Mouse (Mus musculus) limb, embryonic 13.5 days (tissue): ENCODE data around the gene Prickle1. TPM values are rescaled to one million over a fixed set of nuclear protein-coding genes. Genes with fewer than 3 reads are reported as not detected.

ENCODE experiments used
- ATAC-seq: fragments of 200-750 bp; cut with Nextera tagmentation; 2 replicates; pipeline ENCODE4 v1.8.0; 2017; ENCODE audit warnings: low read depth, moderate number of reproducible peaks, moderate TSS enrichment; ENCODE audit not compliant: low FRiP score
- H3K27ac ChIP-seq: fragments of 300-500 bp; sonication (generic); 2 replicates; pipeline ENCODE4 v1.5.1; 2015; ENCODE audit warnings: inconsistent platforms, mild to moderate bottlenecking, moderate library complexity
- H3K27me3 ChIP-seq: fragments of 300-500 bp; sonication (generic); 2 replicates; pipeline ENCODE4 v1.6.1; 2015; ENCODE audit warnings: mild to moderate bottlenecking, inconsistent platforms
- H3K36me3 ChIP-seq: fragments of 300-500 bp; sonication (generic); 2 replicates; pipeline ENCODE4 v1.6.1; 2015; ENCODE audit warnings: inconsistent platforms, mild to moderate bottlenecking, moderate library complexity
- H3K4me1 ChIP-seq: fragments of 300-500 bp; sonication (generic); 2 replicates; pipeline ENCODE4 v1.6.1; 2015; ENCODE audit warnings: inconsistent platforms
- H3K4me2 ChIP-seq: fragments of 300-500 bp; sonication (generic); replicated peaks from 2 replicates; pipeline ENCODE4 v1.6.1; 2015; ENCODE audit warnings: inconsistent platforms, mild to moderate bottlenecking, moderate library complexity
- H3K4me3 ChIP-seq: fragments of 300-500 bp; sonication (generic); 2 replicates; pipeline ENCODE4 v1.5.1; 2015; ENCODE audit warnings: moderate library complexity, mild to moderate bottlenecking, inconsistent platforms
- H3K9ac ChIP-seq: fragments of 300-500 bp; sonication (generic); 2 replicates; pipeline ENCODE4 v1.6.1; 2015; ENCODE audit warnings: mild to moderate bottlenecking, inconsistent platforms
- H3K9me3 ChIP-seq: fragments of 300-500 bp; sonication (generic); 2 replicates; pipeline ENCODE4 v1.6.1; 2016; ENCODE audit warnings: inconsistent platforms
- WGBS: fragments of 180-500 bp; shearing (Covaris S2); methylation state at CpG from one replicate; pipeline ENCODE4 v1.1.7; 2015; 5-methylcytosine and 5-hydroxymethylcytosine counted together
- polyA plus RNA-seq: library from polyadenylated mRNA; unstranded; fragments of >200 nt; fragmentation: Nextera tagmentation; extraction: Ambion mirVana; gene quantifications from 2 replicates; pipeline ENCODE4 v1.2.1, GENCODE M21; 2015

Gene Prickle1
- polyA plus RNA-seq, 1 experiment from 2014 or later, result 57.2 TPM

DNA sequence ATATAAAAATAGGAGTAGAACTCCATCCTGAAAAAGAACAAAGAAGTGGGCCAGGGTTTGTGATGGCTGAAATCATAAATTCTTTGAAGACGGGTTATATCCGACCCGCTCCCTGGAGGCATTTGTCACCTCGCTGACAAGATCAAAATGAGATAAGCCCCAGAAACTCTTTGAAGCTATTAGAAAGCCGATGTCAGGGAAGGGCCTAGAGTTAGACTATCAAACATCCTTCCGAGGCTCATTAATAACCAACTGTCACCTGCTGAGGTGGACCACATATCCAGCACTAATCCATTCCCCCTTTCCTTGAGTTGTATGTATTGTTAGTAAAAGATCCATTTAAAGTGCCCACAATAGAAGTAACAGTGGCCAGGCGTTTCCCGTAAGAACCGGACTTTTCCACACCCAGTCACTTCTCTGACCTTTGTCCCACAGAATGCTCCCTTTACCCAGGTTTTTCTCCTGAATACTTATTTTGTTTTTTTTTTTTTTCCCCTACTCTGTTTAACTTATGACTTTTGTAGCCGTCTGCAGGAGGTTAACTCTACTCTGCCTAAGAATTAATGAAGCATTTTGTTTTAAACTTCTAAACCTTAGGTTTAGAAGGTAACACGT is 24.7 kb downstream of the Prickle1 start:
- H3K4me3 ChIP-seq, result no peak overlapping the region
- H3K4me2 ChIP-seq, result no peak overlapping the region
- H3K9ac ChIP-seq, result no peak overlapping the region
- ATAC-seq, result no peak
- no peaks in the 10 kb centered on the region for H3K27me3 ChIP-seq
- no peaks in the 10 kb centered on the region for H3K9me3 ChIP-seq
- peaks cover 54% of the 10 kb centered on the region for H3K4me1 ChIP-seq
- no peak overlapping the region for H3K27ac ChIP-seq
- H3K36me3 ChIP-seq, result peaks cover 23% of the 10 kb centered on the region
- WGBS, result 51% methylated on average over 11 of the region's 11 CpGs

DNA sequence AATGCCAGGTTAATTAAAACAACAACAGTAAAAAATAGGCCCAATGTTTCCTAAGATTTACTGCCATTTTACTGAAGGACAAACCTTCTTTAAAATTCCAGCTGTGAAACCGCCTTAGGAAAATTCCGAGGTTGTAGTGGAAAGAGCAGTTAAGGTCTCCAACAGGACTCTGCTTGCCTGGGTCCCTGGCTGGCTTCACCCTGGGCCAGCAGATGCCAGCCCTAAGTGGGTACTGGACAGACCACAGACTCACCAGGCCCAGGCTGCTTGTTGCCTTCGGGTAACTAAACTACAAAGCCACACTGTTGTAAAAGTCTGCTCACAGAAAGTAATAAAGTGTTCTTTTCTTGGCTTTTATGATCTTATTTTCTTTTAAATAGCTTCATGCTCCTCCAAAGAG is 26.8 kb downstream of the Prickle1 start:
- Histone ChIP-seq H3K9me3 (no peaks in the 10 kb centered on the region), H3K27me3 (no peaks in the 10 kb centered on the region), H3K4me3 (no peak overlapping the region), H3K4me2 (0 out of 2 replicates have a peak overlapping the region, but pooled peaks have one; percentile 11), H3K9ac (no peak overlapping the region), H3K36me3 (peaks cover 19% of the 10 kb centered on the region), H3K27ac (peak overlapping the region; percentile 78; the same call in 1 of the 2 replicates), H3K4me1 (peaks cover 64% of the 10 kb centered on the region)
- 7% methylated on average over 3 of the region's 3 CpGs for WGBS
- ATAC-seq, result peak; percentile 65; the same call in 1 of the 2 replicates

DNA sequence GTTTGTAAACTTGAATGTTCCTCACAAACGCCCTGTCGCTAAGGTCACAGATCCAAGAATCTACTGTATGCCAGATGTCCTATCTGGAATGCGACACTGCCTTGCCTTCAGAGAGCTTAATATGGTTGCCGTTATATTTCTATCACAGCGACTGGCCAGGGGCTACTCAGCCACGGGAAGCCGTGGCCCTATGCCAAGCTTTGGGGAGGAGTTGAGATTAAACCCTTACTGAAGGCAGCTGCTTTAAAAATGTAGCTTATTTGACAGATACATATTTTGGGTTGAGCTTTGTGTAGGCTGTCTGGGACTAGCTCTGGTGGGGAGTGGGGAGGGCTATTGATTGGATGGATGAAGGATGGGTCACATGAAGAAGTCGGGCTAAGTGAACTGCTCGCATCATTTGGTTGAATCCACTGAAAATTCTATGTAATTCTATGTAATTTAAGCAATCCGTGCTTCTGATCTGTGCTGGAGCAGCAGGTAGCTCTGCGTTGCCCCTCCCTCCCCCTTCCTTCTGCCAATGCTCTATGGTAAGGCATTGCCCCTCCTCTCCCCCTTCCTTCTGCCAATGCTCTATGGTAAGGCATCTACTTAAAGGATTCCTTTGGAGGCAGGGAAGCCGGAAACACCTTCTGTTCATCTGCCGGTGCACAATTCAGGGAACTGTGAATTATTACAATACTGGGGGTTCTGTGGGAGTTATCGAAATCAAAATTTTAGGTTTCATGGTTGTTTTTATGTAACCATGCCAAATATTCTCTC is 28.0 kb downstream of the Prickle1 start:
- peak overlapping the region; percentile 52; the same call in 1 of the 2 replicates for H3K27ac ChIP-seq
- H3K4me2 ChIP-seq, result peak overlapping the region; percentile 45

DNA sequence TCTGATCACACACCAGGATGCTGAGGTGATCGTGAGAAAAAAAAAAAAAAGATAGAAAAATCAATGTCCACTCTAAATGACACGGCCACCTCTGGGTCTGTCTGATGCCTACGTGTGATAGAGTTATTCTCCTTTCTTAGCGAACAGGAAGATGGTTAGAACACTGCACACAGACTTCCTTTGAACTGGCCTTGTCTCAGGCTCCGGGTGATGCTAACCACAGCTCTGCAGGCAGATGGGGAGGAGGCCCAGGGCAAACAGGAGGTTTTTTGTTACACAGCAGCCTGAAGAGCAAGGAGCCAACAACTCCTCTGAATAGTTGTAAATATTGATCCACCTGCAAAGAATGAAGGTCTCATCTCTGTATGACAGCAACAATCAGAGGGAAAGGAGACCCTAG is 32.2 kb downstream of the Prickle1 start:
- Histone ChIP-seq H3K27me3 (no peaks in the 10 kb centered on the region), H3K4me3 (no peak overlapping the region), H3K4me2 (no peak overlapping the region), H3K27ac (no peak overlapping the region), H3K9ac (no peak overlapping the region), H3K4me1 (peaks cover 61% of the 10 kb centered on the region), H3K9me3 (no peaks in the 10 kb centered on the region), H3K36me3 (peaks cover 22% of the 10 kb centered on the region)
- 62% methylated on average over 5 of the region's 5 CpGs for WGBS
- ATAC-seq, result no peak

More for the DNA sequence above, 28.0 kb downstream of the Prickle1 start:
- H3K9me3 ChIP-seq, result no peaks in the 10 kb centered on the region
- WGBS, result 38% methylated on average over 14 of the region's 14 CpGs
- H3K27me3 ChIP-seq, result no peaks in the 10 kb centered on the region
- H3K4me1 ChIP-seq, result peaks cover 71% of the 10 kb centered on the region
- H3K9ac ChIP-seq, result peak overlapping the region; percentile 43; the same call in 1 of the 2 replicates
- peaks cover 13% of the 10 kb centered on the region for H3K36me3 ChIP-seq
- no peak; the same call in 1 of the 2 replicates for ATAC-seq
- no peak overlapping the region for H3K4me3 ChIP-seq

DNA sequence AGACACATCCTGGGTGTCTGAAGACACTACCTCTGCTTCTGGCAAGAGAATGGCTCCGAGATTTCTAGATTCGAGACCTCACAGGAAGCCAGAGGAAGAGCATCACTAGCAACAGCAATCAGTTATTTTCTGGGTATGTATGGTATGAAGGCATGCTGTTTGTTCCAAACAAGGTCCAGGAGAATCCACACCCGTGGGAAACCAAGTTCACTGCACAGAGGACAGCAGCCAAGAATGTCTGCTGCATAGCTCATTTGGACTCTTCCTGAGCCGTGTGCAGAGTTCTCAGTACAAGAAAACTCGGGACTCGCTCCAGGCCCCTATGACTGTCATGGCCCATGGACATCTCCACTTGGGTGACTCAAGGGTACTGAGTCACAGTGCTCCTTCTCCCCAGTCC is 34.2 kb downstream of the Prickle1 start:
- peaks cover 42% of the 10 kb centered on the region for H3K4me1 ChIP-seq
- ATAC-seq, result no peak
- no peak overlapping the region for H3K27ac ChIP-seq
- H3K4me3 ChIP-seq, result no peak overlapping the region
- no peaks in the 10 kb centered on the region for H3K27me3 ChIP-seq
- H3K36me3 ChIP-seq, result peaks cover 30% of the 10 kb centered on the region
- H3K9ac ChIP-seq, result no peak overlapping the region
- H3K9me3 ChIP-seq, result no peaks in the 10 kb centered on the region
- WGBS, result 68% methylated on average over 6 of the region's 6 CpGs
- no peak overlapping the region for H3K4me2 ChIP-seq

DNA sequence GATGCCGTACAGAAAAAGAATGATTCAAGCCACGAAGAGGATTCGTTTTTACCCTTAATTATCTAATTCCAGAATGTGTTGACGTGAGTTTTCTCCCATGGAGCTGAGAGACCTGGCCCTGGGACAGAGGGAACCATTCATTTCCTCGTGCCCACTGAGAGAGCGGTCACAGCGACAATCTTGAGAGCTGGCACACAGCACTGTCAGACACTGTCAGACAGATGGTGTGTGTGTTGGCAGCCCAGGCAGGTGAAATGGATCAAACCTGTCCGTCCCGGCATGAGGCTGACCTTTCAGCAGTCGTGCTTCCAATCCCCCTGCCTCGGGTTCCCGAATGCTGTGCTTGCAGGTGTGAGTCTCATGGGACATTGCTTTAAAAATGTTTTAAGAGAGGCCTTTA is 37.3 kb downstream of the Prickle1 start:
- Histone ChIP-seq H3K4me3 (no peak overlapping the region), H3K9me3 (no peaks in the 10 kb centered on the region), H3K27ac (no peak overlapping the region), H3K27me3 (no peaks in the 10 kb centered on the region), H3K36me3 (peaks cover 30% of the 10 kb centered on the region), H3K4me1 (peaks cover 41% of the 10 kb centered on the region), H3K9ac (no peak overlapping the region), H3K4me2 (no peak overlapping the region)
- 87% methylated on average over 12 of the region's 12 CpGs for WGBS
- no peak for ATAC-seq

DNA sequence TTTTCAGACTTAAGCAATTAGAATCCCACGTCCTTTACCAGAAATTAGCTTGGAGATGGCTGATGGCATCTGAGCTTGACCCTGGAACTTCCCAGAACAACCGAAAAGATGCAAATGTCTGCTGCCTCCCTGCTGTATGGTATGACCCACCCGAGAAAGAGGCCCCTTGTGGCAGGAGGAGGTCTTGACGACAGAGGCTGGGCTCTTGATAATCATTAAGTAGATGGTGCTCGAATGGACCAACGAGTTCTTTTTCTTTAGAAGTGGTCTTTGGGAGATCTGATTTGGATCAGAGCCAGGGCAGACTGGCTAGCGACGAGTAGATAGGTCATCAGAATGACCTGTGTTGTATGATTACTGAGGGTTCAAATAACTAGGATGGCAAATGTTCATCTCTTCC is 40.0 kb downstream of the Prickle1 start:
- 61% methylated on average over 8 of the region's 8 CpGs for WGBS
- no peak overlapping the region for H3K4me2 ChIP-seq
- peaks cover 48% of the 10 kb centered on the region for H3K4me1 ChIP-seq
- no peak overlapping the region for H3K4me3 ChIP-seq
- ATAC-seq, result no peak
- no peaks in the 10 kb centered on the region for H3K9me3 ChIP-seq
- no peak overlapping the region for H3K27ac ChIP-seq
- no peaks in the 10 kb centered on the region for H3K27me3 ChIP-seq
- H3K9ac ChIP-seq, result no peak overlapping the region
- peaks cover 23% of the 10 kb centered on the region for H3K36me3 ChIP-seq

DNA sequence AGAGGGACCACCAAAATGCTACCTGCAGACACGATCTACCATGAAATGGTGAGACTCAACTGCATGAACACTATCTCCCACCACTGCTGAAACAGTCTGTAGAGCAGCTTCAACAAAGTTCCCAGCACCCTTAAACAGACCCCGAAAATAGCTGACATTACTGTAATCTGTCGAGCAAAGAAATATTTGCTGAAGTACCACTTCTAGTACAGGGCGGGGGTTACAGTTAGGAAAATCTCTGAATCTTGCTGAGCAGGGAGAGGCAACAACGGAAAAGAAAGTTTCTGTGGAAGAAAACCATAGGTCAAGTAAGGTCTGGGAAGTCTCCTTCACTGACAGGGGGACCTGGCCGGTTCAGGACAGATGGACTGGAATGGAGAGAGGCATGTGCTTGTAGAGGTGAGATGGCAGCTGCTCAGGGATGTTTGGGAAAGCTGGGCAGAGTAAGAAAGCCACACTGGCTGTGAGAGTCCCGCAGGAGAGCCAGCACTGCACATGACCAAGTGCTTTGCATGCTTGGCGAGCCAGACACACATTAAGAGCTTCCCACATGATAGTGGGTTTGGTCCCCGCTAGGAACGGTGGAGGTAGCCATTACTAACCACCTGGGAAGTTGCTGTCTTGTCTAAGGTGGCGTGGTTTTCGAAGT is 41.4 kb downstream of the Prickle1 start:
- Histone ChIP-seq H3K36me3 (peaks cover 21% of the 10 kb centered on the region), H3K4me1 (peaks cover 50% of the 10 kb centered on the region), H3K9me3 (no peaks in the 10 kb centered on the region), H3K27ac (peak overlapping the region; percentile 52), H3K27me3 (no peaks in the 10 kb centered on the region), H3K9ac (no peak overlapping the region), H3K4me3 (no peak overlapping the region), H3K4me2 (no peak overlapping the region)
- WGBS, result 74% methylated on average over 12 of the region's 12 CpGs
- ATAC-seq, result no peak

DNA sequence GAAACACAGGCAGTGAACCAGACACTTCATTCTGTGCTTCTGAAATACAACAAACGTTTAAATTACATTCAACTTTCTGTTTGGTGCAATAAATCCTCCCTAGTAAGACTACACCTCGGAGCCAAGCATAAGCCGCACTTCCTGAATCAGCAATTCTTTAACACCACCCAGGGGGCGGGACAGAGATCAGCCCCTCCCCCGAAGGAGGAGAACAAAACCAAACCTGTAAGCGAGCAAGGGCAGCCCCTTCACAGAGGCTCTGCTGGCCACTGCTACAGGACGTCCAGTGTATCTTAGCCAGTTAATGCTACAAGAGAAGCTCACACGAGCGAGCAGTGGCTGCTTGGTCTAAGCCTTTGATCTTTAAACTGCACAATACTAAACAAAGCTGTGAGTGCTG is 43.5 kb downstream of the Prickle1 start:
- H3K4me3 ChIP-seq, result no peak overlapping the region; the same call in 1 of the 2 replicates
- no peaks in the 10 kb centered on the region for H3K9me3 ChIP-seq
- 2% methylated on average over 9 of the region's 9 CpGs for WGBS
- peak; percentile 66 for ATAC-seq
- H3K4me2 ChIP-seq, result peak overlapping the region; percentile 41
- H3K36me3 ChIP-seq, result peaks cover 10% of the 10 kb centered on the region; the same call in 1 of the 2 replicates
- no peaks in the 10 kb centered on the region for H3K27me3 ChIP-seq
- no peak overlapping the region for H3K9ac ChIP-seq
- H3K27ac ChIP-seq, result peak overlapping the region; percentile 44
- H3K4me1 ChIP-seq, result peaks cover 56% of the 10 kb centered on the region

DNA sequence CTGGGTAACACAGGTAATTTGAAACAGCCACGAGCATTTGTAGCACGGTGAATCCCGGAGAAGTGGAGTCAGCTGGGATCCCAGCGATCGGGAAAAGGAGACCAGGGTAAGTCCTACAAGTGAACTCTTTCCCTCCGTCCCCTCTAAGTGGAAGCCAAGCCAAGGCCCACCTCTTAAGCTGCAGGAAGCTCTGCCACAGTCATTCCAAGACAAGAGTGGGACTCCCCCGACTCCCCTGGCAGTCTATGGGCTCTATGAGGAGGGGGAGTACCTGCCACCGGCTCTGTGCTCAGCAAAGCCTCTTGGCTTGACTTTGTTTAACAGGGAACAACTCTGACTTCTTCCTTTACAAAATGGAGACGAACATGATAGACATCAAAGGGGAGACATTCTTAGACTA is 47.4 kb downstream of the Prickle1 start:
- H3K4me3 ChIP-seq, result no peak overlapping the region
- no peaks in the 10 kb centered on the region for H3K27me3 ChIP-seq
- H3K4me2 ChIP-seq, result no peak overlapping the region
- no peak overlapping the region for H3K9ac ChIP-seq
- no peak overlapping the region for H3K27ac ChIP-seq
- no peaks in the 10 kb centered on the region for H3K9me3 ChIP-seq
- WGBS, result 65% methylated on average over 9 of the region's 9 CpGs
- peaks cover 6% of the 10 kb centered on the region for H3K36me3 ChIP-seq
- ATAC-seq, result no peak
- H3K4me1 ChIP-seq, result peaks cover 44% of the 10 kb centered on the region

DNA sequence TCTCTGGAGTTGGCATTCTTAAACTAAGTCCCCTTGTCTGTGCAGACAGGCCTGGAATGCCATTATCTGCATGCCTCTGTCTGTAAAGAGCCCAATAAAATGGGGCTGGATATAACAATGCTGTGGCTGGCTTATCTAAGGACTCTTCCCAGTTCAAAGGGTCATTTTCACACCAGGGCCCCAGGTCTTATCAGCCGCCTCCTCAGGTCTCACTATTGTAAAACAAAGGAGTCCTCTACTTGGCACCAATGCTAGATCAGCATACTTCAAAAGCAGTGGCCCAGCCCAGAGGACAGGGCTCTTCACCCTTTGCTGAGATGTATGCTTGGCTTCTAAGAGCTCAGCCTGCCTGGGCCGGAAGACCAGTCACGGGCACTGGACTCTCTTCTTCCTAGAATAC is 56.3 kb downstream of the Prickle1 start:
- Histone ChIP-seq H3K27ac (no peak overlapping the region), H3K4me3 (no peak overlapping the region), H3K36me3 (peaks cover 13% of the 10 kb centered on the region; the same call in 1 of the 2 replicates), H3K4me1 (peaks cover 53% of the 10 kb centered on the region), H3K4me2 (no peak overlapping the region), H3K9ac (no peak overlapping the region), H3K27me3 (no peaks in the 10 kb centered on the region), H3K9me3 (no peaks in the 10 kb centered on the region)
- ATAC-seq, result no peak
- WGBS, result 68% methylated on average over 3 of the region's 3 CpGs

DNA sequence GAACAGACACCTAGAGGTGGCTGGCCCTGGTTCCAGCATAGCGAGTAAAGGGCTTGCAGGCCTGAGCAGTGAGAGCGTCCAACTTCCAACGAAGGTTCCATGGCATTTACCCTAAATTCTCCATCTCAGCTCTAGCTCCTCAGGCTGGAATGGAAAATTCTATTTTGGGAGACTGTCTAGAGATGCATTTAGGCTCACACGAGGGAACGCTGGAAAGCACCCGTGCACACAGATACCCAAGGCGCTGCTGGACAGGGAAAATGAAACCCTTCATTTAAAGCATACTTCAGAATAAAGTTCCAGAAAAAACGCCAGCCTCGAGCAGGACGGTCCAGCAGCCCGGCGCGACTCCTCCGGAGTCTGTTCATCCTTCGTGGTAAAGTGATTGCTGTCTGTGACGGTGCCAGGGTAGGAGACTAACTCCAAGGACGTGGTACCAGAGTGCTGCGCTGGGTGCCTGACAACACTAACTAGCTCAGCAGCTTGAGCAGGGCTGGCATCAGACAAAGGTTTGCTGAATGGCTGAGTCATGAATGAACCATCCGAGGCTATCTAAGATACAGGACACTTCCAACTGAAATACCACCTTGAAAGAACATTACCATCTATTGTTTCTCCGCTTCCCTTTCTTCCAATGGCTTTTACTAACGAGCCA is 57.0 kb downstream of the Prickle1 start:
- 86% methylated on average over 21 of the region's 21 CpGs for WGBS
- Histone ChIP-seq H3K9me3 (no peaks in the 10 kb centered on the region), H3K27ac (no peak overlapping the region; the same call in 1 of the 2 replicates), H3K4me1 (peaks cover 60% of the 10 kb centered on the region), H3K9ac (no peak overlapping the region), H3K27me3 (no peaks in the 10 kb centered on the region), H3K4me2 (no peak overlapping the region), H3K4me3 (no peak overlapping the region), H3K36me3 (peaks cover 11% of the 10 kb centered on the region; the same call in 1 of the 2 replicates)
- no peak for ATAC-seq
